Mouse (Mus musculus) E14TG2a.4 (cell line): ENCODE data around the gene Slc38a10.

Experiments used
- H3K27me3 ChIP-seq: 2 replicates; pipeline ENCODE4 v1.6.1; 2014; ENCODE audit warnings: low read length, control low read depth; ENCODE audit not compliant: insufficient read depth
- H3K36me3 ChIP-seq: 2 replicates; pipeline ENCODE4 v1.6.1; 2014; ENCODE audit warnings: low read length, control low read depth; ENCODE audit not compliant: insufficient read depth
- H3K4me1 ChIP-seq: replicated peaks from 2 replicates; pipeline ENCODE4 v1.6.1; 2014; ENCODE audit warnings: low read depth, low read length, control low read depth
- H3K4me3 ChIP-seq: replicated peaks from 2 replicates; pipeline ENCODE4 v1.5.1; 2014; ENCODE audit warnings: mild to moderate bottlenecking, low read length
- H3K9me3 ChIP-seq: 2 replicates; pipeline ENCODE4 v1.6.1; 2014; ENCODE audit warnings: low read length, control low read depth
- CTCF ChIP-seq: conservative IDR thresholded peaks from 2 replicates; pipeline ENCODE4 v1.5.1; 2014; ENCODE audit warnings: low read length
- NANOG ChIP-seq: IDR thresholded peaks from 2 replicates; pipeline ENCODE4 v1.6.1; 2014; ENCODE audit warnings: borderline replicate concordance, low read length, mixed read lengths
- POU5F1 ChIP-seq: IDR thresholded peaks from 2 replicates; pipeline ENCODE4 v1.6.1; 2014; ENCODE audit warnings: low read length, borderline replicate concordance

Slc38a10 gene

GRCm38 (mm10) chr11:120086702-120087152 lies 64.4 kb downstream of the Slc38a10 start, which contains the start of gene Cep131:
Cep131 (minus strand) TSS chr11:120086827.
- no peak for TF ChIP-seq POU5F1
- TF ChIP-seq NANOG: no peak
- TF ChIP-seq CTCF: no peak
- Histone ChIP-seq H3K4me1 (peaks cover 71% of the 10 kb centered on the region), H3K27me3 (no peaks in the 10 kb centered on the region), H3K36me3 (peaks cover 36% of the 10 kb centered on the region), H3K9me3 (no peaks in the 10 kb centered on the region), H3K4me3 (peak within 1 kb of the TSS; percentile 93)

DNA sequence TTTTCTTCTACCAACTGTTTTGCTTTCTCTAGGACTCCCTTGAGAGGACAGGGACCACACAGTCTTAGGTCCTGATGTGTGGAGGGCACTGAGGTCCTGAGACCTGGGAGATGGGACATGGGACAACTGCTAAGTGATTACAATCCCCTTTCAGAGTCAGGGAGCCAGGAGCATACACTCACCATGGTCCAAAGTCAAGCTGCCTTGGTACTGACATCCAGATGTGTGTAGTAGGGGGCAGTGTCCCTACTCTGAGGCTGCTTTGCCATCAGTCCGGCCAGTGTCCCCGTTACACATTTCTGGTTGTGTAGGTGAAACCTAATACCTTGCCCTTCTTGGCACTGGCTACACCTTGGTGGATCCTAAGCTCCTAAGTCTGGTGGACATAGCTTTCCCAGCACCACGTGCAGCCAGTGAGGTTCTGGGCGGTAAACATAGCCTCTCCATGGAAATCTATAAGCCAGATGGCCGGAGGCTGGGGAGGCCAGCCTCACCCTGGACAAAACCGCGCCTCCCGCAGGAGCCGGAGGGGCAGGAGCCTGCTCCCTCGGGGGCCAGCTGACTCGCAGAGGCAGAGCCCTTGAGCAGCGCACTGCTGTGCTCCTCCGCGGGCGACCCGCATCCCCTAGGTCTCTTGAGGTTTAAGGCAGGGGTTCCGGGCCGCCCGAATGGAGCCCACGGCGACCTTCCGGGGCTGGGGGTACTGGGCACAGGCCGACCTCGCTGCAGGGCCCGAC lies 65.1 kb downstream of the Slc38a10 start:
- H3K4me1 ChIP-seq: peaks cover 69% of the 10 kb centered on the region
- no peaks in the 10 kb centered on the region for H3K9me3 ChIP-seq
- TF ChIP-seq CTCF: no peak
- TF ChIP-seq POU5F1: no peak
- TF ChIP-seq NANOG: no peak
- peak overlapping the region; percentile 93 for H3K4me3 ChIP-seq
- H3K27me3 ChIP-seq: no peaks in the 10 kb centered on the region
- H3K36me3 ChIP-seq: peaks cover 34% of the 10 kb centered on the region

- Histone ChIP-seq H3K4me3 (no peak overlapping the region), H3K36me3 (peaks cover 80% of the 10 kb centered on the region), H3K4me1 (peaks cover 45% of the 10 kb centered on the region), H3K9me3 (peaks cover 20% of the 10 kb centered on the region), H3K27me3 (no peaks in the 10 kb centered on the region)
- no peak for TF ChIP-seq NANOG
- no peak for TF ChIP-seq CTCF
- TF ChIP-seq POU5F1: no peak
Observed at GRCm38 (mm10) chr11:120080282-120080681, 70.9 kb downstream of the Slc38a10 start.

- Histone ChIP-seq H3K9me3 (peaks cover 20% of the 10 kb centered on the region), H3K36me3 (peaks cover 89% of the 10 kb centered on the region)
- no peak for TF ChIP-seq POU5F1
- no peak for TF ChIP-seq CTCF
- no peak for TF ChIP-seq NANOG
Observed at GRCm38 (mm10) chr11:120076191-120076590, 75.0 kb downstream of the Slc38a10 start.

GRCm38 (mm10) chr11:120072986-120073647 lies 78.0 kb downstream of the Slc38a10 start:
- Histone ChIP-seq H3K27me3 (no peaks in the 10 kb centered on the region), H3K4me1 (peaks cover 91% of the 10 kb centered on the region), H3K4me3 (0 out of 2 replicates have a peak overlapping the region, but pooled peaks have one; percentile 20), H3K36me3 (peaks cover 91% of the 10 kb centered on the region), H3K9me3 (no peaks in the 10 kb centered on the region)
- TF ChIP-seq CTCF (no peak), POU5F1 (no peak), NANOG (no peak)

More at GRCm38 (mm10) chr11:120076191-120076590, 75.0 kb downstream of the Slc38a10 start:
- Histone ChIP-seq H3K4me1 (peaks cover 60% of the 10 kb centered on the region), H3K27me3 (no peaks in the 10 kb centered on the region), H3K4me3 (no peak overlapping the region)

DNA sequence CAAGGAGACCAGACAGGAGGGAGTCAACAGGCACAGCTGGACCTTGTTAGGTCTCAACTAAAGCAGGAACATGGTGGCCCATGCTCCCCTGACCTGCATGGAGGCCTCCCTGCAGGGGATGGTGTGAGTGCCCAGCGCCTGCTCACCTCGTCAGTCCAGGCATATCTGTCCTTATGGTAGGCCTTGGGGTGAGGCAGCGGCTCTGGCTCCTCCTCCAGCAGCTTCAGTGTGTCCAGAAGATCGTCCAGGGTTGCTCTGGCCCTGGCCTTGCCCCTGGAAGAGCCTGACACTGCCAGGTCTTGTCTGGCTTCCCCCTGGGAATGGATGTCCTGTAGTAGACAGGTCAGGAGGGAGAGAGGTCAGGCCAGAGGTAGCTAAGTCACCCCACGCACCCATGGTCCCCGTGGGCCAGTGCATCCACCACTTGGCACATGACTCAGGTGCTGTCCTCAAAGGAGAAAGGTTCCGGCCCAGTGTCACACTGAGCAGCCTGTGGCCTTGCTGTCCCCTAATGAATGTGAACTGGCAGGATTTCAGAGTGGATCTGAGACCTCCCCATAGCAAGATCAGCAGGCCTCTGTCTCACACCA lies 79.3 kb downstream of the Slc38a10 start:
- H3K27me3 ChIP-seq: no peaks in the 10 kb centered on the region
- peaks cover 97% of the 10 kb centered on the region for H3K4me1 ChIP-seq
- TF ChIP-seq CTCF (no peak), NANOG (no peak), POU5F1 (no peak)
- no peaks in the 10 kb centered on the region for H3K9me3 ChIP-seq
- peaks cover 91% of the 10 kb centered on the region for H3K36me3 ChIP-seq
- peak overlapping the region; percentile 7; the same call in 1 of the 2 replicates for H3K4me3 ChIP-seq

GRCm38 (mm10) chr11:120071065-120071464 lies 80.1 kb downstream of the Slc38a10 start:
- H3K36me3 ChIP-seq: peaks cover 91% of the 10 kb centered on the region
- H3K27me3 ChIP-seq: no peaks in the 10 kb centered on the region
- TF ChIP-seq POU5F1: no peak
- no peak for TF ChIP-seq CTCF
- H3K4me1 ChIP-seq: peaks cover 94% of the 10 kb centered on the region
- H3K9me3 ChIP-seq: no peaks in the 10 kb centered on the region
- no peak overlapping the region for H3K4me3 ChIP-seq

DNA sequence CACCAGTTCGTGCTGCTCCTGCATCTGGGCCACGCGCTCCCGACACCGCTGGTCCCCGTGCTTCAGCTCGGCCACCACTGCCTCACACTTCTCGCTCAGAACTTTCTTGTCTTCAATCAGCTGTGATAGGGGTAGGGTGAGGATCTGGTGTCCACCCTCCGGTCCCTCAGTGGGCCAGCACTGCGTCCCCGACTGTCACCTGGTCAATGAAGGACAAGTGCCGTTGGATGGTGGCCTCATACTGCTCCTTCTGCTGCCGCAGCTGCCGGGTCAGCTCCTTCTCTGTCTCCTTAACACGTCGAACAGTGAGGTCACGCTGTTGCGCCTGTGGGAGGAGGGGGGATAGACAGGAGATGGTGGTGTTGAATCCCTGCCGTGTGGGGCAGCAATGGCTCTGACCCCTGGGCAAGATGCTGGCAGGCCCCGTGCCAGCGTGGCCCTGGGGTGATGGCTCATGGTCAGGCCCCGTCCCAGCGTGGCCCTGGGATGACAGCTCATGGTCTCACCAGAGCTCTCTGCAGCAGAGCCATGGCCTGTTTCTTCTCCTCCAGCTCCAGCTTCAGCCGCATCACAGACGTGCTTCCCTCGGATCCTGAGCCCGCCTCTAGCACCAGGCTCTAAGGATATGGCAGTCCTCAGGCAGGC lies 80.7 kb downstream of the Slc38a10 start:
- H3K4me1 ChIP-seq: peaks cover 94% of the 10 kb centered on the region
- H3K36me3 ChIP-seq: peaks cover 88% of the 10 kb centered on the region
- no peak for TF ChIP-seq POU5F1
- TF ChIP-seq NANOG: no peak
- no peak for TF ChIP-seq CTCF
- H3K4me3 ChIP-seq: no peak overlapping the region
- no peaks in the 10 kb centered on the region for H3K27me3 ChIP-seq
- no peaks in the 10 kb centered on the region for H3K9me3 ChIP-seq
